Mouse (Mus musculus) forebrain, embryonic 16.5 days (tissue): ENCODE data around the gene Hs1bp3. TPM values are rescaled to one million over a fixed set of nuclear protein-coding genes. Genes with fewer than 3 reads are reported as not detected.

Experiments
- ATAC-seq: fragments of 200-750 bp; cut with Nextera tagmentation; 2 replicates; pipeline ENCODE4 v1.8.0; 2017; ENCODE audit warnings: mild to moderate bottlenecking, moderate library complexity
- H3K27ac ChIP-seq: fragments of 300-500 bp; sonication (generic); 2 replicates; pipeline ENCODE4 v1.5.1; 2014; ENCODE audit warnings: low read length, control low read depth
- H3K27me3 ChIP-seq: fragments of 300-500 bp; sonication (generic); replicated peaks from 2 replicates; pipeline ENCODE4 v1.6.1; 2014; ENCODE audit warnings: low read length; ENCODE audit not compliant: control insufficient read depth, insufficient read depth
- H3K36me3 ChIP-seq: fragments of 300-500 bp; sonication (generic); 2 replicates; pipeline ENCODE4 v1.6.1; 2014; ENCODE audit not compliant: control insufficient read depth, insufficient read depth
- H3K4me1 ChIP-seq: fragments of 300-500 bp; sonication (generic); replicated peaks from 2 replicates; pipeline ENCODE4 v1.6.1; 2014; ENCODE audit warnings: low read length; ENCODE audit not compliant: control insufficient read depth, insufficient read depth
- H3K4me2 ChIP-seq: fragments of 300-500 bp; sonication (generic); 2 replicates; pipeline ENCODE4 v1.6.1; 2014; ENCODE audit warnings: mild to moderate bottlenecking, low read length, control low read depth
- H3K4me3 ChIP-seq: fragments of 300-500 bp; sonication (generic); replicated peaks from 2 replicates; pipeline ENCODE4 v1.5.1; 2014; ENCODE audit warnings: mild to moderate bottlenecking, low read length, control low read depth
- H3K9ac ChIP-seq: fragments of 300-500 bp; sonication (generic); replicated peaks from 2 replicates; pipeline ENCODE4 v1.6.1; 2014; ENCODE audit warnings: low read depth, low read length, control low read depth
- H3K9me3 ChIP-seq: fragments of 300-500 bp; sonication (generic); 2 replicates; pipeline ENCODE4 v1.6.1; 2016; ENCODE audit warnings: low read length; ENCODE audit not compliant: control insufficient read depth
- WGBS: fragments of 180-500 bp; shearing (Covaris S2); extraction: QIAGEN DNeasy Blood & Tissue Kit; methylation state at CpG from one replicate; pipeline ENCODE4 v1.1.7; 2014; 5-methylcytosine and 5-hydroxymethylcytosine counted together
- polyA plus RNA-seq: library from polyadenylated mRNA; unstranded; fragments of >200 nt; fragmentation: Nextera tagmentation; extraction: Ambion mirVana; gene quantifications from 2 replicates; pipeline ENCODE4 v1.2.1, GENCODE M21; 2015

The Hs1bp3 gene
- 11.1 and 12.3 TPM in 2 replicates for polyA plus RNA-seq

DNA sequence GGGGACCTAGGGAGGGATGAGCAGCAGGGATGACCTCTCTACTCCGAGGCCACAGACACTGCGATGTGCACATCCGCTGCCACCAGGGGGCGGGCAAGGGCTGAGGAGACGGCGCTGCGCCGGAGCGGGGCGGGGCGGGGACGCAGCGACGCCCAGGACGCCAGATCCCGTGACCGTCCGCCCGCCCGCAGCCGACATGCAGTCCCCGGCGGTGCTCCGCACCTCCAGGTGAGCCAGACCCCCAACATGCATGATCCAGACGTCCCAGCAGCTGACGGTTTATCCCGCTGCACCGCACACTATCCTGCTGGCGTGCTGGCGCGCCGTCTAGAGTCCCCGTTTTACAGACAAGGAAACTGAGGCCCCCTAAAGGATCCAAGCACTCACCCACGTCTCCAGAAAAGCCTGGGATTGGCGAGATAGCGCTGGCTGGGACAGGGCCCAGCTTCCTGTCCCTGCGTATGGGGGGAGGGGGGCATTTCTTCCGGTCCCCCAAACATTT is at the start of gene Hs1bp3:
Gene Hs1bp3 (plus strand): TSS at position 163 of the 502 bp plus-strand sequence.
- H3K9me3 ChIP-seq: no peaks in the 10 kb centered on the region
- peaks cover 10% of the 10 kb centered on the region for H3K4me1 ChIP-seq
- H3K36me3 ChIP-seq: no peaks in the 10 kb centered on the region
- ATAC-seq: peak; percentile 88
- H3K4me3 ChIP-seq: peak within 1 kb of the TSS; percentile 75
- no peak within 1 kb of the TSS for H3K27ac ChIP-seq
- under 1% methylated on average over 31 of the region's 38 CpGs for WGBS
- H3K9ac ChIP-seq: peak within 1 kb of the TSS; percentile 76
- H3K4me2 ChIP-seq: peak within 1 kb of the TSS; percentile 92
- peaks cover 4% of the 10 kb centered on the region for H3K27me3 ChIP-seq

DNA sequence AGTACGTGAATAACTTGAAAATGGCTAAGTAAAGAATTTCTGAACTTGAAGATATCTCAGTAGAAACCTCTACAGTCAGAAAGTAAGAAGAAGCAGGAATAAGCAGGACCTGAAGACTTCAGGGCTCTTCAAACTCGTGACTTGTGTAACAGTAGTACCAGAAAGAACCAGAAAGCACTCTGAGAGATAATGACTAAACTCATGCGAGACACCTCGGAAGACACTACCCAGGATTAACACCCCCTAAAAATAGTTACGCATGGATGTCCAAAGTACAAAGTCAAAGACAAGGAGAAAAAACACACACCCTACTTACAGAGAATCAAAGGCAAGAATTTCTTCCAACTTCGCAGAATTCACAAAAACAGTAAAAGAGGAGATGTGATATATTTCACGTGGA is 46.9 kb upstream of the Hs1bp3 start:
- H3K27me3 ChIP-seq: no peaks in the 10 kb centered on the region
- no peak for ATAC-seq
- H3K4me2 ChIP-seq: no peak overlapping the region
- WGBS: 94% methylated on average over 7 of the region's 7 CpGs
- H3K9me3 ChIP-seq: no peaks in the 10 kb centered on the region
- 0 out of 2 replicates have a peak, but pooled peaks cover 3% of the 10 kb centered on the region for H3K4me1 ChIP-seq
- no peak overlapping the region for H3K4me3 ChIP-seq
- H3K27ac ChIP-seq: no peak overlapping the region
- H3K9ac ChIP-seq: no peak overlapping the region
- no peaks in the 10 kb centered on the region for H3K36me3 ChIP-seq

DNA sequence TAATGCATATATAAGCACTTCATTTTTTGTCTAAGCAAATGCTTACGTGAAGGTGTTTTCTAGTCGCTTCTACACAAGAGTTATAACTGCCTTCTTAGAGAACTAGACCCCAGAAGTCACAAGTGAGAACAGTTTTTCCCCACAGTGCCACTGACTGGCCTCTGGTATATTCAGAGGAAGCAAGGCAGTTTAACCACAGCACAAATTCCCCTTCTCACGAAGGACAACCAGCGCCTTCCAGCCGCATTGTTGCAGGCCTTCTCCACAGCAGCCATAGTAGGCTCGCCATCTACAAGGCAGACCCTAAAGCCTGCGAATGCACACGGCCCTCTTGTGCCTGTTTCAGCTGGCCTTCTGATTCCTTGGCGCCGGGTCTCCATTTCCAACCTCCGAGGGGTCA is 43.6 kb upstream of the Hs1bp3 start:
- ATAC-seq: no peak
- H3K4me1 ChIP-seq: no peaks in the 10 kb centered on the region
- whole genome bisulfite sequencing: 95% methylated on average over 11 of the region's 11 CpGs
- H3K4me3 ChIP-seq: no peak overlapping the region
- H3K27me3 ChIP-seq: no peaks in the 10 kb centered on the region
- no peak overlapping the region for H3K27ac ChIP-seq
- no peak overlapping the region for H3K4me2 ChIP-seq
- H3K9me3 ChIP-seq: no peaks in the 10 kb centered on the region
- H3K36me3 ChIP-seq: no peaks in the 10 kb centered on the region
- H3K9ac ChIP-seq: no peak overlapping the region

DNA sequence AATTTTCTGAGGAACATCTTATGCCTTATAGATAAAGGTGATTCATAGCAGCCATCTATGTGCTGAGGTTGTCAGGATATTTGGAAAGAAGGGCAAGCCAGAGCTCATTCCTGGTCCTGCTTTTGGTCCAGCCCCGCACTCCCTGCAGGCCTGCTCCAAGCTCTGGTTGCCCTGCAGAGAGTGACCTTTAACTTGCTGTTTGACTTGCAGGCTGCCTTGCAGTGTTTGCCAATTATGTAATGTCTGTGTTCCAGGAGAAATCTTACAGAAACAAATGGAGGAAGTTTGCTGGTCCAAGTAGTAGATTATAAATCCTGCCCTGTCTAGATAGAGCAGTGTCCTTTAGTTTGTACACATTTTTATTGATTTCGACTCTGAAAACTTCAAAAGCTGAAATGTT is 41.8 kb upstream of the Hs1bp3 start:
- H3K4me1 ChIP-seq: no peaks in the 10 kb centered on the region
- H3K9ac ChIP-seq: no peak overlapping the region
- H3K4me3 ChIP-seq: no peak overlapping the region
- WGBS: 94% methylated on average over 2 of the region's 2 CpGs
- no peak overlapping the region for H3K27ac ChIP-seq
- no peaks in the 10 kb centered on the region for H3K27me3 ChIP-seq
- no peaks in the 10 kb centered on the region for H3K9me3 ChIP-seq
- no peak for ATAC-seq
- no peak overlapping the region for H3K4me2 ChIP-seq
- no peaks in the 10 kb centered on the region for H3K36me3 ChIP-seq

DNA sequence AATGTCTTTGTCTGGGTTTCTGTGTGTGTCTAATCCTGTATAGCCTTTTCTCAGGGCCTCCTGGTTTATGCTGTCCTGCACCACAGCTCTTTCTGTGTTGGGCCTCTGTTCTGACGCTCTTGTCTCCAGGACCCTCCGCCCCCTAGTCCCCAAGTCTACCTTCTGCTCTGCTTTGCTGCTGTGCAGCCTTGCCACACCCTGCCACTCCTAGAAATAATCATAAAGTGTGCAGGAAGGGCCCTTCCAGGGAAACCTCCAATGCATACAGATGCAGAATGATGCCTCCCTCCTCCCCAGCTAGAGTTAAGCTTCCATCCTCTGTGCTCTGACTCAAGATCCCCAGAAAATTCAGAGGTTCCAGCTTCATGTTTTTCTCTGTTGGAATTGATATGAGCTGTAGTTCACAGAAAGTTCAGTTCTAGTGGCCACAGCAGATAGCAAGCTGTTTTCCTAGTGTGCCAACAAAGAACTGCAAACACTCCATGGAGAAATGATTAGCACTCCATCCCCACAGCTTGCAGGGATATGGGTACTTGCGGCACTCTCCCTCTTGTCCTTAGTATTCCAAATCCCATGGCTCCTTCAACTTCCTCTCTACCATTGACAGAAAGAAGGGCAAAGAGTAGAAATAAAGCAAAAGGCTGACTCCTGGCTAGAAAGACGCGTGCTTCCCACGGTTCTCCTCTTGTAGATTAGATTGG is 39.6 kb upstream of the Hs1bp3 start:
- ATAC-seq: no peak
- WGBS: 97% methylated on average over 6 of the region's 6 CpGs

DNA sequence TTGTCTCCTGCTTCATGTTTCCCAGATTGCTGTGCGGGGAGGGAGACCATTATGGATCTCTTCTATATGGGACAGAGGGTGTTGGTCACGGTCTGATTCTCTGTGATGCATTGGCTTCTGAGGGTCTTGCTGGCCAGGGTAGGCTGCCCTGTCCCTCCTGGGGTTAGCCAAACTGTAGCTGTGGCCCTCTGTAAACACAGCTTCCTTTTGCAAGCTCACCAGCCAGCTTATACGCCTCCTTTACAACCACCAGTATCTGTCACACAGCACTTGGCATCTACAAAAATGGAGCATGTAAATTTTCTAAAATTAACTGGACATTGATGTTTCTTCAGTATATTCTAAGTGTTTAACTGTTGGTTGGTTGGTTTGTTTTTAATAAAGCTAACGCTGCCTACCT is 37.8 kb upstream of the Hs1bp3 start:
- Histone ChIP-seq H3K27ac (no peak overlapping the region), H3K9ac (no peak overlapping the region), H3K4me3 (no peak overlapping the region), H3K4me1 (no peaks in the 10 kb centered on the region), H3K4me2 (no peak overlapping the region), H3K27me3 (no peaks in the 10 kb centered on the region), H3K9me3 (no peaks in the 10 kb centered on the region), H3K36me3 (no peaks in the 10 kb centered on the region)
- 92% methylated on average over 4 of the region's 4 CpGs for WGBS
- no peak for ATAC-seq

More for the DNA sequence above, 39.6 kb upstream of the Hs1bp3 start:
- no peak overlapping the region for H3K9ac ChIP-seq
- H3K9me3 ChIP-seq: no peaks in the 10 kb centered on the region
- H3K36me3 ChIP-seq: no peaks in the 10 kb centered on the region
- no peaks in the 10 kb centered on the region for H3K4me1 ChIP-seq
- no peak overlapping the region for H3K4me2 ChIP-seq
- no peak overlapping the region for H3K4me3 ChIP-seq
- no peak overlapping the region for H3K27ac ChIP-seq
- H3K27me3 ChIP-seq: no peaks in the 10 kb centered on the region

DNA sequence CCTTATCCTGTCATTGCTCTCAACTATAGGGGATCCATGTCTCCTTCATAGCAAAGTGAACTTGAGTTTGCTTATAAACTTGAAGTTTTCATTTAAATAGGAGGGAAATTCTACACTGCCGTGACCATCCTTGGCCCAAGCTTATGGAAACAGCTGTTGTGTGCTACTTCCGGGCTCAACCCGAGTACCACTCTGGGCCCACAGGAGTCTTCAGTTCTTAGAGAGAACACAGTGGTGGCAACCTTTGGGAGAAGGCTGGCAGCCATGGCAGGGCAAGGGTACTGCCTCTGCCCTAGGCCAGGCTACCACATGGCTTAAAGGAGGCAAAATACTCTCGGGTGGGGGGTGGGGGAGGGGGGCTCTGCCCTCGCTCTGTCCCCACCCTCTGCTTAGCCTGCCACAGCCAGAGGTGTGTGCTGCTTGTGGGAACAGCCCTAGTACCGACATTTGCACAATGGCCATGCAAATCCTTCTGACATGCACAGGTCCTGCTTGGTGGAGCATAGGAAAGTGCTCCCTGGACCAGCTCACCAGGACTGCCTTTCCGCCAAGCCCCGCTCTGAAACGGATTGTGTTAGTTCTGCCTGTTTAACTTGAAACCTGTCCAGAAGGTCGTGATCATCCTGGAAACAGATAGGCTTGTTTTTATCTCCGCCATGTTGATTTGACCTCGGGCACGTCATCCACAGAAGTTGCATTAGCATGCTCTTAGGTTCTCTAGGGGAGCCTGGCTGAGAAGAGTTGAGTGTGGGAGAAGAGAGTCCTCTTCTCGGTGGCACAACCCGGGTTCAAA is 31.8 kb upstream of the Hs1bp3 start:
- Histone ChIP-seq H3K4me1 (no peaks in the 10 kb centered on the region), H3K27me3 (no peaks in the 10 kb centered on the region), H3K9me3 (no peaks in the 10 kb centered on the region), H3K27ac (no peak overlapping the region), H3K36me3 (no peaks in the 10 kb centered on the region), H3K4me3 (no peak overlapping the region), H3K9ac (no peak overlapping the region), H3K4me2 (no peak overlapping the region)
- 87% methylated on average over 15 of the region's 15 CpGs for WGBS
- no peak for ATAC-seq

DNA sequence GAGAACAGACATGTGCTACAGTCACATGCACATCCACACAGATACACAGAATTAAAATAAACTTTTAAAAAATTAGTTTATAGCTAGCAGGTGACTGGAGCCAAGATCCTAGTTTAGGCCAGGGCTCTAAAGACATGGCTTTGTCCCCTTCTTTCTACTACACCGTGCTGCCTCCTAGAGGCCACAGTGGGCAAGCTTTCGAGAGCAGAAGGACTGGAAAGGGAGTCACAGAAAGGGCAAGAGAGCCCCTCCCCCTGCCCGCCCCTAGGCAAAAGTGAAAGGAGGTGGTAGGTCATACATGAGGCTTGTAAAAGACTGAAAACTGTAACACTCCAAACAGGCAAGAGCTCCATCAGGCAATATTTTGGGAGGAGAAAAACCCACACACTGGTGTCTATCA is 25.3 kb upstream of the Hs1bp3 start:
- Histone ChIP-seq H3K27me3 (no peaks in the 10 kb centered on the region), H3K4me3 (no peak overlapping the region), H3K4me2 (no peak overlapping the region), H3K27ac (no peak overlapping the region), H3K9ac (no peak overlapping the region), H3K4me1 (peaks cover 8% of the 10 kb centered on the region), H3K36me3 (no peaks in the 10 kb centered on the region), H3K9me3 (no peaks in the 10 kb centered on the region)
- no peak for ATAC-seq
- WGBS: 67% methylated on average over 3 of the region's 3 CpGs

DNA sequence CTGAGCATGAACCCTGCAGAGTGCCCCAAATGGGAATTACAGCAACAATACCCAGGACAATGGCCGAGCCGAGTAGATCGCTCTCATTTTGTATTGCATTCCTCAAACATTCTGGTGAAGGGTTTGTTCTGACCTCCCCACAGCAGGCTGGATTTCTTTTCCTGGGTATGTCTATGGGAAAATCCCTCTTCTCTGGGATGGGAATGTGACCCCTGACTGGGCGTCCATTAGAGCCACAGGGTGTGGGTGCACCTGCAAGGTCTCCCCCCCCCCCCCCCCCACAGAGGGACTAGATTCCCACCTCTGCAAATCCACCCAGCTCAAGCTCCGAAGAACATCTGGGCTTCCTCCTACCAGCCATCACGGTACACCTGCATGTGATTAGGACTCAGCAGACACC is 24.1 kb upstream of the Hs1bp3 start:
- Histone ChIP-seq H3K27me3 (no peaks in the 10 kb centered on the region), H3K4me3 (no peak overlapping the region), H3K4me1 (peaks cover 8% of the 10 kb centered on the region), H3K9ac (no peak overlapping the region), H3K9me3 (no peaks in the 10 kb centered on the region), H3K4me2 (no peak overlapping the region), H3K36me3 (no peaks in the 10 kb centered on the region), H3K27ac (no peak overlapping the region)
- 71% methylated on average over 6 of the region's 6 CpGs for WGBS
- ATAC-seq: no peak
